Mouse (Mus musculus) urinary bladder, postnatal 25 days (tissue): ENCODE results near the gene Hist1h4b.

Experiments used
- DNase-seq: peaks from one replicate; pipeline ENCODE4 v3.0.0; 2022; ENCODE audit warnings: low spot score

Gene Hist1h4b

DNA sequence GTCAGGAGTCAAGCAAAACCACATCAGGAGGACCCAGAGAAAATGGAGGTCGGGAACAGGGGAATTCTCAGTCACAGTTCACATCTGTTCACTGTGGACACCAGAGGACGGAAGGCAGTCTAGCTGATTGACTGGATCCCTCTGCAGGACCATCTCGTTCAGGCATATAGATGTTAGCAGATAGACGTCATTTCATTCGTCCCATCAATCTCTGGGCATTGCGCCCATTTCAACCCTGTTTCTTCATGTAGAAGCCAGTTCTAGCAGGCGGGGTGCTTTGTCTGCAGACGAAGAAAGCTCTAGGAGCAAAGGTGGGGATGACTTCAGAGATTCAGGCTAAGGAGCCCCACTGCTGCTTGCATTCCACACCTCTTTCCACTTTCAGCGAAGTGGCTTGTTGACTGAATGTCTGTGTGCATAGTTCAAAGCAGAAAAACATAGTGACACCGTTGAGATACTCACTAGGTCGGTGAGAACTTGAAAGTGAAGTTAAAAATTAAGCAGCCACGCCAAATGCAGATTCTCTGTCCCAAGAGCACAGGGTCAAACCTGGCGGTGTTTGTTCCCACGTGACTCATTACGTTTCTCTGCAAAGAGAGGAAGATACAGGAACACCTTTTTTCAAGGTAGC lies 49.7 kb downstream of the Hist1h4b start, which contains the start of gene Slc17a2:
Gene Slc17a2 (plus strand): TSS at position 572 of the 631 bp plus-strand sequence.
- DNase-seq: no peak
